Mouse (Mus musculus) C2C12 (cell line): ENCODE results near the gene Lsp1. TPM values are rescaled to one million over a fixed set of nuclear protein-coding genes. Genes with fewer than 3 reads are reported as not detected.

Experiments
- H3K27me3 ChIP-seq: one replicate; pipeline ENCODE4 v1.6.1; 2011; ENCODE audit not compliant: control insufficient read depth, insufficient read depth, insufficient read length
- H3K36me3 ChIP-seq: one replicate; pipeline ENCODE4 v1.6.1; 2011; ENCODE audit not compliant: control insufficient read depth, insufficient read depth
- H3K4me3 ChIP-seq: one replicate; pipeline ENCODE4 v1.5.1; 2011; ENCODE audit warnings: mild to moderate bottlenecking, control low read depth; ENCODE audit not compliant: poor library complexity, insufficient read depth, severe bottlenecking
- H3K79me2 ChIP-seq: one replicate; pipeline ENCODE4 v1.6.1; 2011; ENCODE audit not compliant: control insufficient read depth, insufficient read depth
- H3K79me3 ChIP-seq: one replicate; pipeline ENCODE4 v1.6.1; 2011; ENCODE audit warnings: low read depth, control low read depth
- H3ac ChIP-seq: one replicate; pipeline ENCODE3; 2011; ENCODE audit warnings: low read depth; ENCODE audit not compliant: control insufficient read depth, insufficient read length
- CEBPB ChIP-seq: IDR thresholded peaks from one replicate; pipeline ENCODE4 v1.6.1; 2011; ENCODE audit warnings: low read depth, mild to moderate bottlenecking, control low read depth, moderate library complexity
- CTCF ChIP-seq: IDR thresholded peaks from one replicate; pipeline ENCODE4 v1.5.1; 2011; ENCODE audit not compliant: control insufficient read depth, insufficient read depth, insufficient read length
- FOSL1 ChIP-seq: IDR thresholded peaks from one replicate; pipeline ENCODE4 v1.8.0; 2011; ENCODE audit warnings: mild to moderate bottlenecking, low read length; ENCODE audit not compliant: poor library complexity, insufficient read depth, severe bottlenecking
- MAX ChIP-seq: IDR thresholded peaks from one replicate; pipeline ENCODE4 v1.6.1; 2011; ENCODE audit warnings: mild to moderate bottlenecking, control low read depth
- MYOD1 ChIP-seq: IDR thresholded peaks from one replicate; pipeline ENCODE4 v1.6.1; 2011; ENCODE audit warnings: low read depth; ENCODE audit not compliant: control insufficient read depth, insufficient read length
- MYOG ChIP-seq: IDR thresholded peaks from one replicate; pipeline ENCODE4 v1.6.1; 2011; ENCODE audit not compliant: control insufficient read depth, insufficient read length; ENCODE audit errors: extremely low read depth
- USF1 ChIP-seq: IDR thresholded peaks from one replicate; pipeline ENCODE4 v1.6.1; 2011; ENCODE audit warnings: low read depth, mild to moderate bottlenecking, control low read depth, moderate library complexity
- polyA plus RNA-seq: library from polyadenylated mRNA; unstranded; fragments of >200 nt; fragmentation: generic; extraction: Trizol; gene quantifications from one replicate; pipeline ENCODE4 v1.2.1, GENCODE M21; 2012; ENCODE audit warnings: missing spikeins

Gene Lsp1
- polyA plus RNA-seq, 1 experiment = 96.1 TPM

GRCm38 (mm10) chr7:142482256-142482609 is 21.6 kb downstream of the Lsp1 start:
- H3K79me3 ChIP-seq = peaks cover 6% of the 10 kb centered on the region
- no peak overlapping the region for H3ac ChIP-seq
- no peaks in the 10 kb centered on the region for H3K27me3 ChIP-seq
- TF ChIP-seq MYOD1 = no peak
- TF ChIP-seq FOSL1 = no peak
- no peak for TF ChIP-seq USF1
- no peak for TF ChIP-seq CTCF
- no peak for TF ChIP-seq MAX
- no peak for TF ChIP-seq CEBPB
- no peak for TF ChIP-seq MYOG
- peaks cover 10% of the 10 kb centered on the region for H3K79me2 ChIP-seq
- peaks cover 35% of the 10 kb centered on the region for H3K36me3 ChIP-seq
- no peak overlapping the region for H3K4me3 ChIP-seq

DNA sequence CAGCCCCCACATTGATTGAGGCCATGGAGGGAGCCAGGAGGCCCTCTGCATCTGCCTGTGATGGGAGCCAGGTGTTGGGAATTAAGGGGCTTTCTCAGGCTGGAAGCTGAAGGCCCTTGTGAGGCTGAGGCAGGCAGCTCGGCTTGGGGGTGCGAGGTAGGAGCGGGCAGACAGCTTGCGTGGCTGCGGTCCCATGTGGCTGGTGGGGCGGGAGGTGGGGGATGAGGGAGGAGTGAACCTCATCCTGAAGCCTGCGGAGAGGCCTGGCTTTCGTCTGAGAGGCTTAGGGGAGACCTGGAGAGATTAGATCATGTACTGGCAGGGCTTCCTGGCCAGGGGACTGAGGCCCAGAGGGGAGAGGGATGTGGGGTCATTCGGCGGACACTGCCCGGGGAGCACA is 22.5 kb downstream of the Lsp1 start:
- no peaks in the 10 kb centered on the region for H3K27me3 ChIP-seq
- peaks cover 37% of the 10 kb centered on the region for H3K36me3 ChIP-seq
- peaks cover 3% of the 10 kb centered on the region for H3K79me3 ChIP-seq
- H3K4me3 ChIP-seq = no peak overlapping the region
- no peak overlapping the region for H3ac ChIP-seq
- peaks cover 2% of the 10 kb centered on the region for H3K79me2 ChIP-seq
- TF ChIP-seq MAX = no peak
- no peak for TF ChIP-seq USF1
- TF ChIP-seq CTCF = no peak
- no peak for TF ChIP-seq MYOG
- TF ChIP-seq FOSL1 = no peak
- no peak for TF ChIP-seq CEBPB
- TF ChIP-seq MYOD1 = no peak

DNA sequence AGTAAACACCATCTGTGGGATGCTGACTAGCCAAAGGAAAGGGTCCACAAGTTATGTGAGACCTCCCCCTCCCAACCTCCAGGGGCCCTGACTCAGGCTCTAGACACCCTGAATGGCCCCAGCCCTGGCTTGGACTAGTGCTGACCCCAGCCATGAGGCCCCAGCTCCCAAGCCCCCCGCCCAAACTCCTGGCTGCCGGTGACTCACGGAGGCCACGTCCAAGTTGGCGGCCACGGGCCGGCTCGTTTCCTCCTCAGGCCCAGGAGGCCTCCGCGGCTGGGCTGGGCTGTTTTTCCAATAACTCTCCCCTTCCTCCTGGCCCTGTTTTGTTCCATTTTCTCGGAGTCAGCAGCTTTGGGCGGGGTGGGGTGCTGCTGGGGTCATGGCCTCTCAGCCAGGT is 24.2 kb downstream of the Lsp1 start:
- Histone ChIP-seq H3K4me3 (no peak overlapping the region), H3K79me3 (peaks cover 2% of the 10 kb centered on the region), H3K79me2 (no peaks in the 10 kb centered on the region), H3K36me3 (peaks cover 48% of the 10 kb centered on the region), H3K27me3 (no peaks in the 10 kb centered on the region), H3ac (no peak overlapping the region)
- no peak for TF ChIP-seq MYOG
- no peak for TF ChIP-seq MAX
- TF ChIP-seq FOSL1 = no peak
- TF ChIP-seq CEBPB = no peak
- TF ChIP-seq CTCF = no peak
- TF ChIP-seq USF1 = no peak
- no peak for TF ChIP-seq MYOD1

DNA sequence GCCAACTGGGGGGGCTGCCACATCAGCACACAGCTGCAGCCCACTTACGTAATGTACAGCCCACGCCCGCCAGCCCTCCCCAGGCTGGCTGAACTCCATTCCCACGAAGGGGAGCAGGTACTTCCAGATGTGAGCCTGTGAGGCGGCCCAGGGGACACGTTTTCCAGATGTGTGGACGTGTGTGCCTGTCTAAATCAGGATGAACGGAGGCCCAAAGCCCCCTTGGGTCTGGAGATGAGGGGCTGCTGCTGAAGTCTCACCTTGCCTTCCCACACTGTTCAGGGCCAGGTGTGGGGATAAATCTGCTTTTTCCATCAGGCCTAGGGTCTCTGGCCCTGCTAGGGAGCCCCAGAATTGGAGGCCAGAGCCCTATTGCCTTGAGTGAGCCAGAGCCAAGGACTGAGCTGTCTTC is 26.1 kb downstream of the Lsp1 start:
- Histone ChIP-seq H3K27me3 (no peaks in the 10 kb centered on the region), H3ac (no peak overlapping the region), H3K79me2 (no peaks in the 10 kb centered on the region), H3K36me3 (peaks cover 58% of the 10 kb centered on the region), H3K79me3 (no peaks in the 10 kb centered on the region), H3K4me3 (no peak overlapping the region)
- no peak for TF ChIP-seq MYOD1
- no peak for TF ChIP-seq MYOG
- no peak for TF ChIP-seq FOSL1
- TF ChIP-seq CTCF = no peak
- no peak for TF ChIP-seq USF1
- TF ChIP-seq CEBPB = no peak
- TF ChIP-seq MAX = no peak

DNA sequence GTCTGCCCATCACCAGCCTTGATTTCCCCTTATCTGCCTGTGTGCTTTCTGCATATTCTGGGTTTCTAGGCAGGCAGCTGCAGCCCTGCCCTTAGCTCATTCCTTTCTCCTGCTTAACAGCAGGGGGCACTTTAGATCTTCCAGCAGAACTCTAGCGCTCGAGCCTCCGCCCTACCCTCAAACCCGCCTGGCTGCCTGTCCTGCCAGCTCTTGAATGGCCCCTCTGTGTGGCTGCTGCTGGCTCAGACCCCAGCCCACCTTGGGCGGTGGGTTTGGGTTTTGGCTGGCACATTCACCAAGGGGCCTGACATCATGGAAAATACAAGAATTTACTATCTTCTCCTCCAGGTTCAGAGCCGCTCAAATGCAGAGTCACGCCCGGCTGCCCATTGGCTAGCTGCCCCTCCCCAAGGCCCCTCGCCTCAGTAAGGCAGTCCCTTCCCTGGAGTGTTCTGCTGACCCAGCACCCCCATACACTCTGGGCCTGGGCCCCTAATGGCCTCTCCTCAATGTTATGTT is 26.8 kb downstream of the Lsp1 start:
- H3K79me2 ChIP-seq = no peaks in the 10 kb centered on the region
- no peak overlapping the region for H3K4me3 ChIP-seq
- no peak for TF ChIP-seq MYOD1
- TF ChIP-seq FOSL1 = no peak
- H3ac ChIP-seq = no peak overlapping the region
- H3K36me3 ChIP-seq = peaks cover 59% of the 10 kb centered on the region
- H3K79me3 ChIP-seq = no peaks in the 10 kb centered on the region
- no peaks in the 10 kb centered on the region for H3K27me3 ChIP-seq

- H3K36me3 ChIP-seq = peaks cover 62% of the 10 kb centered on the region
- no peaks in the 10 kb centered on the region for H3K79me2 ChIP-seq
- no peak for TF ChIP-seq CTCF
- TF ChIP-seq FOSL1 = no peak
- no peak for TF ChIP-seq MYOG
- no peak for TF ChIP-seq MAX
- H3K79me3 ChIP-seq = no peaks in the 10 kb centered on the region
- H3K27me3 ChIP-seq = no peaks in the 10 kb centered on the region
- H3ac ChIP-seq = no peak overlapping the region
- no peak overlapping the region for H3K4me3 ChIP-seq
Observed at GRCm38 (mm10) chr7:142488053-142488452, 27.4 kb downstream of the Lsp1 start.
